Mouse (Mus musculus): ENCODE measurements around the gene Mapre1. TPM values are rescaled to one million over a fixed set of nuclear protein-coding genes. Genes with fewer than 3 reads are reported as not detected.
"Not testable (repeated sequence)": the region's sequence is repeated elsewhere in the genome, so short reads cannot be mapped to it uniquely, and the experiment has no call there.

Mapre1 gene
- 91.8 and 112 TPM in 2 replicates for total RNA-seq (2014; rRNA removed)
- 346 and 372 TPM in 2 replicates for polyA plus RNA-seq (2015; fragmentation: Nextera tagmentation; extraction: Ambion mirVana)

DNA sequence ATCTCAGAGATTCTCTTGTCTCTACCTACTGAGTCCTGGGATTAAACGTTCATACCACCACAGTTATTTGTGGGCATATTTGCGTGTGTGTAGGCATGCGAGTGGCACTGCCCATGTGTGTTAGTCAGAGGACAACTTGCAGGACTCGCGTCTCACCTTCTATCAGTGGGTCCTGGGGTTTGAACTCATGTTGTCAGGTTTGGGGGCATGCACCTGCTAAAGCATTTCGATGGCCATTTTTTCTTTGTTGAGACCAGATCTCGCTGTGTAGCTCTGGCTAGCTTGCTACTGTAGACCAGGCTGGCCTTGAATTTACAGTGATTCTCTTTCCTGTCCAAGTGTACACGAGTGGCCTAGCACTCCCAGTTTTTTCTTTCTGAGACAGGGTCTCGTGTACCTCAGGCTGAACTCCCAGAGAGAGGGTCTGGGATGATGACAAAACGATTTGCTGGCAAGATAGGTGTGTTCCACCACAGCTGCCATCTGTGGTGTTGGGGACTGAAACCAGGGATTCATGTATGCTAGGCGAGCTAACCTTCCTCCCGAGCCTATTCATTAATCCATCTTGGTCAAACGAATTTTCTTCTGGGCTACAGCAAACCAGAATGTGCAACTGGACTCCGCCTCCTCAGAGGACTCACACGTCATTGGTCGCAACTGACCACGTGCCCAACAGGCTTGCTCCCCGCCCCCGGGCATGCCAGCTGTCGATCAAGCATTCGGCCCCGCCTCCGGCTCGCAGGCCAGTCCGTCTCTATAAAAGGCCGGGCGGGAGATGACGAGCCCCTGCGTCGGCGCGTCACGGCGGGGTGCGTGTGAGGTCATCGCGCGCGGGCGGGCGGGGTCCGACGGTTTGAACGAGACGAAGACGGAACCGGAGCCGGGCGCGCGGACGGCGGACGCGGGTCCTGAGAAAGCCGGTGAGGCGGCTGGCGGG lies at the start of gene Mapre1:
Gene Mapre1 (plus strand): TSS at position 775 of the 937 bp plus-strand sequence.
- Histone ChIP-seq H3K9me3 (ENCODE audit: low read length) (no peaks in the 10 kb centered on the region), H3K36me3 (ENCODE audit: insufficient read depth, low read length) (no peaks in the 10 kb centered on the region), H3K4me2 (ENCODE audit: low read depth, low read length, poor library complexity, severe bottlenecking) (peak within 1 kb of the TSS; percentile 78), H3K9ac (replicated peaks; ENCODE audit: low read length, poor library complexity, severe bottlenecking) (peak within 1 kb of the TSS; percentile 96), H3K27me3 (ENCODE audit: insufficient read depth, low read length) (no peaks in the 10 kb centered on the region), H3K4me3 (ENCODE audit: low read depth, low read length) (peak within 1 kb of the TSS; percentile 71), H3K27ac (ENCODE audit: low read depth, low read length) (peak within 1 kb of the TSS; percentile 97), H3K4me1 (ENCODE audit: insufficient read depth, low read length) (peaks cover 9% of the 10 kb centered on the region)
- DNase-seq (ENCODE audit: low spot score), result peak; percentile 100
- ATAC-seq (ENCODE audit: low FRiP score), result peak; percentile 97
- WGBS, result 10% methylated on average over 55 of the region's 58 CpGs
- TF ChIP-seq CTCF (IDR thresholded peaks at IDR 0.05), result no peak

DNA sequence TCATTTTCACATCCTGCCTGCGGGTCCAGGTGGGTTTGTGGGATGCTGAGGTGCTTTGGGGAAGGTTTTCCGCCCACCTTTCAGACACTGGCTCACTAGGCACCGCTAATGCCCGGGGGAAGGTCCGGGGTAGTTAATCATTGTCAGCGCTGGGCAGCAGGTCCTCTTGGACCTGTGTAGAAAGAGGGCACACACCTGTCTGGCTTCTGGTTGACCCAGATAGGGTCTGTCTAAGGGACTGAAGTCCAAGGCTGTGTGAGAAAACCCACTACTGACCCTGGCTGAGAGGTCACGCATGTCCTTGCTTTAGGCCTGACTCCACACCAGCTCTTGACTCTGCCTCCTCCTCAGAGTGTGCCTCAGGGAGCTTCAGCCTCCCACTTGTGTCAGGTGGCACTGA lies 47.7 kb upstream of the Mapre1 start:
- H3K9ac ChIP-seq (replicated peaks; ENCODE audit: low read length, poor library complexity, severe bottlenecking); H3K27me3 ChIP-seq (ENCODE audit: insufficient read depth, low read length); DNase-seq (ENCODE audit: low spot score); H3K4me3 ChIP-seq (ENCODE audit: low read depth, low read length); H3K36me3 ChIP-seq (ENCODE audit: insufficient read depth, low read length); H3K9me3 ChIP-seq (ENCODE audit: low read length); ATAC-seq (ENCODE audit: low FRiP score); H3K4me1 ChIP-seq (ENCODE audit: insufficient read depth, low read length); H3K27ac ChIP-seq (ENCODE audit: low read depth, low read length); H3K4me2 ChIP-seq (ENCODE audit: low read depth, low read length, poor library complexity, severe bottlenecking): not testable (repeated sequence)
- 85% methylated on average over 5 of the region's 7 CpGs for WGBS

DNA sequence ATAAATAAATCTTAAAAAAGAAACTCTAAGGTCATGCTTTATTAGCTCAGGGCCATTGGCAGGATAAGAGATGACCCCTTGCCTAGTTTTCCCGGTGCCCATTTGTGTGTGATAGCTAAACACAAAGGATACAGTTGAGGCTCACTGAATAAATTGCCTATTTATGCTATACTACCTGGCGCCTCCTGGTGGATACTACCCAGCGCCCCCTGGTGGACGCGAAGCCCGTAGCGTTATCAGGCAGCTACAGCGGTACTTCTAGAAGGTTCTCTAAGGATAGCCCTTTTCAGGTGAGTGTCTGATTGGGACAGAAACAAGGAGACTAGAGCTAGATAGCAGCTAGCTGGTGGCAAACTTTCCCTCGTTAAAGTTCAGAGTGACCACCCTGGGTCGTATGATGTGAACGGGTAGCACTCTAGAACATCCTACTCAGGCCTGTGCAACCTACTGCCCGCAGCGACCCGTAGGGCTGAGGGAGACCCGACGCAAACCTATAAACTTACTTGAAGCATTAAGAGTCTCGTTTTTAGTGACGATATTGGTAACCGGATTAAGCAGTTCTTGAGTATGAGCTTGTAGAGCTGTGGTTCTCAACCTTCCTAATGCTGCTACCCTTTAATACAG lies 46.5 kb upstream of the Mapre1 start:
- Histone ChIP-seq H3K4me1 (ENCODE audit: insufficient read depth, low read length) (no peaks in the 10 kb centered on the region), H3K36me3 (ENCODE audit: insufficient read depth, low read length) (no peaks in the 10 kb centered on the region), H3K27ac (ENCODE audit: low read depth, low read length) (no peak overlapping the region), H3K9me3 (ENCODE audit: low read length) (no peaks in the 10 kb centered on the region), H3K4me2 (ENCODE audit: low read depth, low read length, poor library complexity, severe bottlenecking) (no peak overlapping the region), H3K9ac (replicated peaks; ENCODE audit: low read length, poor library complexity, severe bottlenecking) (no peak overlapping the region), H3K4me3 (ENCODE audit: low read depth, low read length) (no peak overlapping the region), H3K27me3 (ENCODE audit: insufficient read depth, low read length) (no peaks in the 10 kb centered on the region)
- ATAC-seq (ENCODE audit: low FRiP score) (no peak), DNase-seq (ENCODE audit: low spot score) (no peak)
- WGBS, result 64% methylated on average over 19 of the region's 19 CpGs
- peak; percentile 63 for TF ChIP-seq CTCF (IDR thresholded peaks at IDR 0.05)

DNA sequence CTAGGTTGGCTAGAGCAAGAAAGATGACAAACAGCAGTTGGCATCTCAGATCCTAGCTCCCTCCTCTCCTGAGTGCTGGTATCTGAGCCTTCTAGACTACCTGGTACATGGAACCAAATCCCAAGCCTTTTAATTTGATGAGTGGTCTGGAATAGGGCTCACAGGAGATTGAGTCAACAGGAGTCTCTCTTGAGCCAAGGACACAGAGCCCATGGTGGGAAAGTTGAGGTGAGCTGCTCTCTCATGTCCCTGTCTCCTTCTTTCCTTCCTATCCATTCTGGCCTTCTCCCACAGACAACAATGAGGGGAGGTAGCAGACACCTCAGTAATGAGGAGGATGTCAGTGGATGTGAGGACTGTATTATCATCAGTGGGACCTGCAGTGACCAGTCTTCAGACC lies 44.7 kb upstream of the Mapre1 start, which contains the start of gene Dnmt3c:
Gene Dnmt3c (plus strand): TSS at position 301 of the 400 bp plus-strand sequence.
- Histone ChIP-seq H3K4me3 (ENCODE audit: low read depth, low read length) (no peak within 1 kb of the TSS), H3K9me3 (ENCODE audit: low read length) (no peaks in the 10 kb centered on the region), H3K27ac (ENCODE audit: low read depth, low read length) (no peak within 1 kb of the TSS), H3K36me3 (ENCODE audit: insufficient read depth, low read length) (no peaks in the 10 kb centered on the region), H3K9ac (replicated peaks; ENCODE audit: low read length, poor library complexity, severe bottlenecking) (no peak within 1 kb of the TSS), H3K4me2 (ENCODE audit: low read depth, low read length, poor library complexity, severe bottlenecking) (no peak within 1 kb of the TSS), H3K4me1 (ENCODE audit: insufficient read depth, low read length) (no peaks in the 10 kb centered on the region), H3K27me3 (ENCODE audit: insufficient read depth, low read length) (no peaks in the 10 kb centered on the region)
- DNase-seq (ENCODE audit: low spot score), result no peak
- ATAC-seq (ENCODE audit: low FRiP score), result no peak
- TF ChIP-seq CTCF (IDR thresholded peaks at IDR 0.05), result no peak

DNA sequence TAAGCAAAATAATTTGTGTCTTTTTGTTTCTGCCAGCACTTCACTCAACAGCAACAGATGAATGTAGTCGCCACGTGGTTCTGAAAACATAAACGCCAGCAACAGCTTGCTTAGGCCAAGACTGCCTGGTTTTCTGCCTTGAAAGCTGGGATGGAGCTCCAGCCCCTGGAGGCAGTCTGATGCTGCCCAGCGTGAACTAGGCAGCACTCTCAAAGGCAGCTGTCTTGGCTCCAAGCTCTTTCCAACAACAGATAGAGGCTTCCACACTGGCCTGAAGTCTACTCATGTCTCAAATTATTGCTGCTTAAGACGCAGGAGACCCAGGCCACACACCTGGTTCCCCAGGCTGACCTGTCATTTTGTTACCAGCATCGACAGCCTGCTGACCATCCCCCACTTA lies 37.7 kb upstream of the Mapre1 start:
- H3K9ac ChIP-seq (replicated peaks; ENCODE audit: low read length, poor library complexity, severe bottlenecking), result no peak overlapping the region
- peak; percentile 52 for DNase-seq (ENCODE audit: low spot score)
- no peak for TF ChIP-seq CTCF (IDR thresholded peaks at IDR 0.05)
- H3K27ac ChIP-seq (ENCODE audit: low read depth, low read length), result no peak overlapping the region
- H3K4me1 ChIP-seq (ENCODE audit: insufficient read depth, low read length), result no peaks in the 10 kb centered on the region
- no peak overlapping the region for H3K4me3 ChIP-seq (ENCODE audit: low read depth, low read length)
- no peak overlapping the region for H3K4me2 ChIP-seq (ENCODE audit: low read depth, low read length, poor library complexity, severe bottlenecking)
- H3K27me3 ChIP-seq (ENCODE audit: insufficient read depth, low read length), result no peaks in the 10 kb centered on the region
- no peaks in the 10 kb centered on the region for H3K9me3 ChIP-seq (ENCODE audit: low read length)
- no peak for ATAC-seq (ENCODE audit: low FRiP score)
- no peaks in the 10 kb centered on the region for H3K36me3 ChIP-seq (ENCODE audit: insufficient read depth, low read length)
- WGBS, result 42% methylated on average over 6 of the region's 6 CpGs
